ENCODE assay signal across 9 mouse cellular contexts in genomic region chr9:57641022-57641421, GRCm38 (mm10). TPM values are rescaled to one million over a fixed set of nuclear protein-coding genes. Genes with fewer than 3 reads are reported as not detected.
DNase-seq lines count a peak whose midpoint lies in the region; ATAC-seq and TF ChIP-seq lines count a peak whose summit lies in the region.
"Had no signal": no experiment of that assay in that cellular context is flagged by ENCODE, and none has a peak within 500 bp of the region (broad histone marks: within the 10 kb centered on the region; RNA-seq: fewer than 3 reads in every experiment).

No protein-coding gene starts in this region.

- WGBS in kidney, embryonic 14.5 days = 85% methylated on average over 1 of the region's 1 CpGs
- WGBS in bone marrow, adult 2 months = 79% methylated on average over 1 of the region's 1 CpGs
- WGBS in embryonic facial prominence, embryonic 15.5 days = 69% methylated on average over 1 of the region's 1 CpGs
- WGBS in liver, embryonic 13.5 days (ENCODE audit: insufficient replicate concordance) = 75% methylated on average over 1 of the region's 1 CpGs

- peak overlapping the region; percentile 29 for H3K4me2 ChIP-seq in kidney, embryonic 14.5 days (replicated peaks; ENCODE audit: low read depth, low read length)
- H3K4me2 ChIP-seq in embryonic facial prominence, embryonic 15.5 days (replicated peaks) = peak overlapping the region; percentile 47
- H3K4me2 ChIP-seq in liver, embryonic 13.5 days = peak overlapping the region; percentile 98

- no peaks in the 10 kb centered on the region for H3K27me3 ChIP-seq in kidney, embryonic 14.5 days (ENCODE audit: control insufficient read depth, insufficient read depth, low read length)
- H3K27me3 ChIP-seq in embryonic facial prominence, embryonic 15.5 days = no peaks in the 10 kb centered on the region
- H3K27me3 ChIP-seq in liver, embryonic 13.5 days = no peaks in the 10 kb centered on the region

- peak overlapping the region; percentile 66; the same call in 1 of the 2 replicates for H3K27ac ChIP-seq in kidney, embryonic 14.5 days (ENCODE audit: low read depth, low read length)
- peak overlapping the region; percentile 92 for H3K27ac ChIP-seq in bone marrow, adult 2 months (ENCODE audit: control insufficient read depth, insufficient read depth, low read depth, low read length, poor library complexity)
- peak overlapping the region; percentile 92 for H3K27ac ChIP-seq in embryonic facial prominence, embryonic 15.5 days (replicated peaks)
- peak overlapping the region; percentile 95 for H3K27ac ChIP-seq in liver, embryonic 13.5 days

- TF ChIP-seq POLR2A in bone marrow, adult 2 months (IDR thresholded peaks at IDR 0.05; ENCODE audit: borderline replicate concordance, control insufficient read depth, low read depth, low read length) = no peak

- no peaks in the 10 kb centered on the region for H3K9me3 ChIP-seq in kidney, embryonic 14.5 days (ENCODE audit: control insufficient read depth, low read length)
- no peaks in the 10 kb centered on the region for H3K9me3 ChIP-seq in embryonic facial prominence, embryonic 15.5 days (replicated peaks)
- no peaks in the 10 kb centered on the region for H3K9me3 ChIP-seq in liver, embryonic 13.5 days (replicated peaks)

- peaks cover 12% of the 10 kb centered on the region for H3K36me3 ChIP-seq in kidney, embryonic 14.5 days (ENCODE audit: control insufficient read depth, insufficient read depth, low read length)
- H3K36me3 ChIP-seq in embryonic facial prominence, embryonic 15.5 days = 0 out of 2 replicates have a peak, but pooled peaks cover 8% of the 10 kb centered on the region
- H3K36me3 ChIP-seq in liver, embryonic 13.5 days = peaks cover 14% of the 10 kb centered on the region; the same call in 1 of the 2 replicates

- TF ChIP-seq CTCF in bone marrow, adult 2 months (IDR thresholded peaks at IDR 0.05; ENCODE audit: control insufficient read depth, insufficient read depth, low read length) = no peak

- no peak overlapping the region for H3K4me3 ChIP-seq in kidney, embryonic 14.5 days (ENCODE audit: low read length)
- H3K4me3 ChIP-seq in bone marrow, adult 2 months (replicated peaks; ENCODE audit: control insufficient read depth, low read depth, low read length) = no peak overlapping the region
- no peak overlapping the region for H3K4me3 ChIP-seq in embryonic facial prominence, embryonic 15.5 days (replicated peaks)
- H3K4me3 ChIP-seq in liver, embryonic 13.5 days (replicated peaks) = peak overlapping the region; percentile 42

- no peak for ATAC-seq in kidney, embryonic 14.5 days (ENCODE audit: low FRiP score, low TSS enrichment)
- no peak for ATAC-seq in embryonic facial prominence, embryonic 15.5 days (ENCODE audit: insufficient number of reproducible peaks, low FRiP score, low TSS enrichment, low read depth)
- ATAC-seq in liver, embryonic 13.5 days (ENCODE audit: low read depth) = no peak

- H3K4me1 ChIP-seq in kidney, embryonic 14.5 days (ENCODE audit: control insufficient read depth, insufficient read depth, low read length) = peaks cover 71% of the 10 kb centered on the region
- peaks cover 28% of the 10 kb centered on the region for H3K4me1 ChIP-seq in bone marrow, adult 2 months (ENCODE audit: control insufficient read depth, insufficient read depth, low read length)
- peaks cover 80% of the 10 kb centered on the region for H3K4me1 ChIP-seq in embryonic facial prominence, embryonic 15.5 days
- peaks cover 93% of the 10 kb centered on the region for H3K4me1 ChIP-seq in liver, embryonic 13.5 days (replicated peaks)

- no peak for DNase-seq in kidney, adult 9 months
- DNase-seq in liver, embryonic 13.5 days = no peak
- no peak for DNase-seq in testis, postnatal 10 days (ENCODE audit: low spot score)
- DNase-seq in frontal cortex, postnatal 25 days (ENCODE audit: low spot score in 2 of 2) = no peak
- no peak for DNase-seq in layer of hippocampus, adult 8-10 months (ENCODE audit: low spot score in 2 of 2)

- H3K9ac ChIP-seq in kidney, embryonic 14.5 days (ENCODE audit: low read depth, low read length) = no peak overlapping the region; the same call in 1 of the 2 replicates
- H3K9ac ChIP-seq in embryonic facial prominence, embryonic 15.5 days = 0 out of 2 replicates have a peak overlapping the region, but pooled peaks have one; percentile 6
- H3K9ac ChIP-seq in liver, embryonic 13.5 days = peak overlapping the region; percentile 96

RNA-seq across cellular contexts. Expression of gene Csk, which starts 12.4 kb away (rescaled TPM):
- 24.3 and 26.1 TPM in 2 replicates for polyA plus RNA-seq in kidney, embryonic 14.5 days (2014; fragmentation: Nextera tagmentation; extraction: Ambion mirVana)
- 45.4 and 99.8 TPM in 2 replicates for polyA plus RNA-seq in bone marrow, adult 2 months (2011; ENCODE audit: insufficient read depth, insufficient read length, low replicate concordance, missing spikeins)
- polyA plus RNA-seq in embryonic facial prominence, embryonic 15.5 days (2015; fragmentation: Nextera tagmentation; extraction: Ambion mirVana) = 35.9 and 36.1 TPM in 2 replicates
- 20.7 and 21.7 TPM in 2 replicates for polyA plus RNA-seq in liver, embryonic 13.5 days (2015; fragmentation: Nextera tagmentation; extraction: Ambion mirVana)
- 10 to 100 TPM; 38.4 to 46.7 (median 43.0) TPM for total RNA-seq in layer of hippocampus, adult 8-10 months (2022)

RNA-seq across cellular contexts. Expression of gene Lman1l, which starts 20.4 kb away (rescaled TPM):
- polyA plus RNA-seq in kidney, embryonic 14.5 days (2014; fragmentation: Nextera tagmentation; extraction: Ambion mirVana) = not detected in 2 replicates
- polyA plus RNA-seq in bone marrow, adult 2 months (2011; ENCODE audit: insufficient read depth, insufficient read length, low replicate concordance, missing spikeins) = 0.65 TPM in 1 of 2 replicates, not detected in the other
- polyA plus RNA-seq in embryonic facial prominence, embryonic 15.5 days (2015; fragmentation: Nextera tagmentation; extraction: Ambion mirVana) = not detected in 2 replicates
- polyA plus RNA-seq in liver, embryonic 13.5 days (2015; fragmentation: Nextera tagmentation; extraction: Ambion mirVana) = 0.06 TPM in 1 of 2 replicates, not detected in the other
- total RNA-seq in layer of hippocampus, adult 8-10 months (2022) = not detected
- total RNA-seq: left cerebral cortex, postnatal 10 days had no signal

RNA-seq across cellular contexts. Expression of gene Cplx3, which starts 34.9 kb away (rescaled TPM):
- polyA plus RNA-seq in kidney, embryonic 14.5 days (2014; fragmentation: Nextera tagmentation; extraction: Ambion mirVana) = not detected in 2 replicates
- not detected in 2 replicates for polyA plus RNA-seq in bone marrow, adult 2 months (2011; ENCODE audit: insufficient read depth, insufficient read length, low replicate concordance, missing spikeins)
- polyA plus RNA-seq in embryonic facial prominence, embryonic 15.5 days (2015; fragmentation: Nextera tagmentation; extraction: Ambion mirVana) = not detected in 2 replicates
- polyA plus RNA-seq in liver, embryonic 13.5 days (2015; fragmentation: Nextera tagmentation; extraction: Ambion mirVana) = not detected in 2 replicates
- total RNA-seq in layer of hippocampus, adult 8-10 months (2022) = 1 to 10 TPM; 3.5 to 6.1 (median 4.1) TPM

RNA-seq across cellular contexts. Expression of gene Cyp1a2, which starts 42.5 kb away (rescaled TPM):
- not detected in 2 replicates for polyA plus RNA-seq in kidney, embryonic 14.5 days (2014; fragmentation: Nextera tagmentation; extraction: Ambion mirVana)
- polyA plus RNA-seq in bone marrow, adult 2 months (2011; ENCODE audit: insufficient read depth, insufficient read length, low replicate concordance, missing spikeins) = 1.5 and 9.3 TPM in 2 replicates
- polyA plus RNA-seq in embryonic facial prominence, embryonic 15.5 days (2015; fragmentation: Nextera tagmentation; extraction: Ambion mirVana) = not detected in 2 replicates
- polyA plus RNA-seq in liver, embryonic 13.5 days (2015; fragmentation: Nextera tagmentation; extraction: Ambion mirVana) = 0.10 TPM in 1 of 2 replicates, not detected in the other
- total RNA-seq in layer of hippocampus, adult 8-10 months (2022) = not detected
- total RNA-seq: left cerebral cortex, postnatal 10 days had no signal

RNA-seq across cellular contexts. Expression of gene Cyp1a1, which starts 46.7 kb away (rescaled TPM):
- 0.08 and 0.11 TPM in 2 replicates for polyA plus RNA-seq in kidney, embryonic 14.5 days (2014; fragmentation: Nextera tagmentation; extraction: Ambion mirVana)
- not detected in 2 replicates for polyA plus RNA-seq in bone marrow, adult 2 months (2011; ENCODE audit: insufficient read depth, insufficient read length, low replicate concordance, missing spikeins)
- polyA plus RNA-seq in embryonic facial prominence, embryonic 15.5 days (2015; fragmentation: Nextera tagmentation; extraction: Ambion mirVana) = 0.43 and 0.53 TPM in 2 replicates
- polyA plus RNA-seq in liver, embryonic 13.5 days (2015; fragmentation: Nextera tagmentation; extraction: Ambion mirVana) = 0.17 and 0.22 TPM in 2 replicates
- under 1 TPM in 3 of 4 experiments, not detected in 1; 0.12 to 0.36 (median 0.32) TPM for total RNA-seq in layer of hippocampus, adult 8-10 months (2022)

Comparison
In these comparisons a context has a peak if more than half of its experiments do, and no peak if none do; other contexts are left out.
1. H3K4me2 ChIP-seq: peak in every context shown above with its lines; median percentile 98 in liver, embryonic 13.5 days; 47 in embryonic facial prominence, embryonic 15.5 days; 29 in kidney, embryonic 14.5 days.